Mouse (Mus musculus): ENCODE measurements at regions not wholly inside any gene's neighbourhood (a gene's known extent, or its start where the extent isn't known, plus 50 kb on each side); places are given as distances from the start of the nearest gene placed in this dataset.

GRCm38 (mm10) chr15:65592718-65593477 is 578.2 kb upstream of the Gm21961 start:
- TF ChIP-seq CTCF (IDR thresholded peaks at IDR 0.05): no peak
- TF ChIP-seq EP300 (IDR thresholded peaks at IDR 0.05): no peak
